Mouse (Mus musculus) liver, embryonic 11.5 days (tissue): ENCODE data around the gene Nup188. TPM values are rescaled to one million over a fixed set of nuclear protein-coding genes. Genes with fewer than 3 reads are reported as not detected.

Experiments used
- ATAC-seq: fragments of 200-750 bp; cut with Nextera tagmentation; replicated peaks from 2 replicates; pipeline ENCODE4 v1.8.0; 2017; ENCODE audit warnings: moderate number of reproducible peaks, mild to moderate bottlenecking, moderate TSS enrichment, moderate library complexity; ENCODE audit not compliant: low FRiP score
- DNase-seq: peaks from one replicate; pipeline ENCODE4 v3.0.0-alpha.2; 2017; ENCODE audit warnings: low spot score
- H3K27ac ChIP-seq: fragments of 300-500 bp; sonication (generic); 2 replicates; pipeline ENCODE4 v1.5.1; 2014; ENCODE audit warnings: mild to moderate bottlenecking, low read depth, low read length, control low read depth
- H3K27me3 ChIP-seq: fragments of 300-500 bp; sonication (generic); replicated peaks from 2 replicates; pipeline ENCODE4 v1.6.1; 2014; ENCODE audit warnings: low read length, mixed read lengths; ENCODE audit not compliant: control insufficient read depth, insufficient read depth
- H3K36me3 ChIP-seq: fragments of 300-500 bp; sonication (generic); 2 replicates; pipeline ENCODE4 v1.6.1; 2014; ENCODE audit warnings: mild to moderate bottlenecking, low read length, moderate library complexity, mixed read lengths; ENCODE audit not compliant: control insufficient read depth, insufficient read depth
- H3K4me1 ChIP-seq: fragments of 300-500 bp; sonication (generic); replicated peaks from 2 replicates; pipeline ENCODE4 v1.6.1; 2014; ENCODE audit warnings: low read length, mixed read lengths; ENCODE audit not compliant: control insufficient read depth, insufficient read depth
- H3K4me2 ChIP-seq: fragments of 300-500 bp; sonication (generic); 2 replicates; pipeline ENCODE4 v1.6.1; 2014; ENCODE audit warnings: mild to moderate bottlenecking, control low read depth, moderate library complexity
- H3K4me3 ChIP-seq: fragments of 300-500 bp; sonication (generic); 2 replicates; pipeline ENCODE4 v1.5.1; 2014; ENCODE audit warnings: low read depth, low read length, control low read depth
- H3K9ac ChIP-seq: fragments of 300-500 bp; sonication (generic); 2 replicates; pipeline ENCODE4 v1.6.1; 2014; ENCODE audit warnings: low read depth, low read length, control low read depth
- H3K9me3 ChIP-seq: fragments of 300-500 bp; sonication (generic); 2 replicates; pipeline ENCODE4 v1.6.1; 2016; ENCODE audit warnings: low read length, inconsistent platforms, mixed read lengths; ENCODE audit not compliant: control insufficient read depth
- WGBS: fragments of 180-500 bp; shearing (Covaris S2); extraction: QIAGEN DNeasy Blood & Tissue Kit; methylation state at CpG from one replicate; pipeline ENCODE4 v1.1.7; 2014; 5-methylcytosine and 5-hydroxymethylcytosine counted together
- polyA plus RNA-seq: library from polyadenylated mRNA; unstranded; fragments of >200 nt; fragmentation: Nextera tagmentation; extraction: Ambion mirVana; gene quantifications from 2 replicates; pipeline ENCODE4 v1.2.1, GENCODE M21; 2014

Nup188 gene
- polyA plus RNA-seq, 1 experiment from 2014 or later, result 60.1 TPM

DNA sequence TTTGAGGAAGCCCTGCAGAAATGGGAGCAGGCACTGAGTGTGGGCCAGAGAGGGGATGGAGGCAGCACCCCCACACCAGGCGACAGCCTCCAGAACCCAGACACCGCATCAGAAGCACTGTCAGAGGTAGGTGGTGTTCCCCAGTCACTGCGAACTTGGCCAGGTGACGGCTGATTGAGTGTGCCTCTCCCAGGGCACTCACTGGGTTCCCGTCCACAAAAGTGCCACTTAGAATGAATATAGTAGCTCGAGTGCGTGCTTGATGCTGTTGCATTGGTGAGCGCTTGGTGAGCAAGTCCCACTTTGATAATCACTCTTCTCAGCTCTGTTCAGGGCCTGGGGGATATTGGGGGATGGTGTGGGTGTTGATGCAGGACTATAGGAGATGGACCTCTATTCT lies 85.3 kb downstream of the Nup188 start:
- Histone ChIP-seq H3K4me1 (no peaks in the 10 kb centered on the region), H3K27me3 (no peaks in the 10 kb centered on the region), H3K4me2 (no peak overlapping the region), H3K4me3 (no peak overlapping the region), H3K36me3 (peaks cover 59% of the 10 kb centered on the region), H3K9me3 (no peaks in the 10 kb centered on the region), H3K27ac (no peak overlapping the region), H3K9ac (no peak overlapping the region)
- 94% methylated on average over 8 of the region's 8 CpGs for WGBS
- no peak for ATAC-seq
- no peak for DNase-seq

DNA sequence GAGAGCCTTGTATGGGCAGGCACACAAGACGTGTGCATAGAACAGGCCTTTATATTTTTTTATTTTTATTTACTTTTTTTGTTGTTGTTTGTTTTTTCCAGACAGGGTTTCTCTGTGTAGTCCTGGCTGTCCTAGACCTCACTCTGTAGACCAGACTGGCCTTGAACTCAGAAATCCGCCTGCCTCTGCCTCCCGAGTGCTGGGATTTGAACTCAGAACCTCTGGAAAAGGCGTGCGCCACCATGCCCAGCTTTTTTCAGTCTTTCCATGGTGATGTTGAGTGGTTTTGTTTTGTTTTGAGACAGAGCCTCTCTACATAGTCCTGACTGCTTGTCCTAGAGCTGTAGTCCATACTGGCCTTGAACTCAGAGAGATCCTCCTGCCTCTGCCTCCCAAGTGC lies 86.5 kb downstream of the Nup188 start:
- ATAC-seq, result no peak
- Histone ChIP-seq H3K9me3 (no peaks in the 10 kb centered on the region), H3K27me3 (no peaks in the 10 kb centered on the region), H3K4me2 (no peak overlapping the region), H3K4me3 (no peak overlapping the region), H3K4me1 (no peaks in the 10 kb centered on the region), H3K36me3 (peaks cover 58% of the 10 kb centered on the region), H3K9ac (no peak overlapping the region), H3K27ac (no peak overlapping the region)
- 90% methylated on average over 5 of the region's 5 CpGs for WGBS
- DNase-seq, result no peak

- 96% methylated on average over 10 of the region's 10 CpGs for WGBS
- H3K9ac ChIP-seq, result no peak overlapping the region; the same call in 1 of the 2 replicates
- ATAC-seq (no peak), DNase-seq (no peak)
- H3K9me3 ChIP-seq, result no peaks in the 10 kb centered on the region
- no peak overlapping the region for H3K4me2 ChIP-seq
- no peak overlapping the region for H3K4me3 ChIP-seq
- peaks cover 46% of the 10 kb centered on the region for H3K36me3 ChIP-seq
- H3K27me3 ChIP-seq, result no peaks in the 10 kb centered on the region
- no peak overlapping the region for H3K27ac ChIP-seq
- H3K4me1 ChIP-seq, result peaks cover 12% of the 10 kb centered on the region
Observed at GRCm38 (mm10) chr2:30375893-30376292, 89.7 kb downstream of the Nup188 start.

- no peak for DNase-seq
- 81% methylated on average over 5 of the region's 5 CpGs for WGBS
- H3K27ac ChIP-seq, result no peak overlapping the region
- no peak overlapping the region for H3K4me3 ChIP-seq
- H3K9me3 ChIP-seq, result no peaks in the 10 kb centered on the region
- H3K4me2 ChIP-seq, result no peak overlapping the region
- no peak for ATAC-seq
- H3K36me3 ChIP-seq, result peaks cover 37% of the 10 kb centered on the region
- no peak overlapping the region for H3K9ac ChIP-seq
- no peaks in the 10 kb centered on the region for H3K27me3 ChIP-seq
- H3K4me1 ChIP-seq, result peaks cover 20% of the 10 kb centered on the region
Observed at GRCm38 (mm10) chr2:30377721-30378120, 91.5 kb downstream of the Nup188 start.

DNA sequence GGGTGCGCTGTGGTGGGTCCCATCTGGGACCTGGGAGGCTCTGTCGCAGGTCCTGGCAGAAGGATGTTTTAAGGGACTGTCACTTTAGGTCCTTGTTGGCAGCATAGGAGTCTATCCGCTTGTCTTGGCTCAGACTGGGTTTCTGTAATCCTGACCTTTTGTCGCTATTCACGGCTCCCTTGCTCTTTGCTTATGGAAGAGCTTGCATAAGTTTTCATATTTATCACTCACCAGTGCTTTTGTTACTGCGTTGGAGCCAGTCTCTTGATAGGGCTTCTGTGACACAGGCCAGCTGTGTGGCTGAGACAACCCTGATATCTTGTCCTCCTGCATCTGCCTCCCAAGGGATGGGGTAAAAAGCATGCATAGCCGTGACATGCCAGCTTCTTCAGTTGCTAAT lies 93.1 kb downstream of the Nup188 start:
- peaks cover 35% of the 10 kb centered on the region for H3K36me3 ChIP-seq
- peaks cover 20% of the 10 kb centered on the region for H3K4me1 ChIP-seq
- H3K9ac ChIP-seq, result no peak overlapping the region

GRCm38 (mm10) chr2:30380564-30381376 lies 94.6 kb downstream of the Nup188 start:
- no peak for DNase-seq
- H3K4me2 ChIP-seq, result peak overlapping the region; percentile 38
- H3K4me1 ChIP-seq, result peaks cover 20% of the 10 kb centered on the region

More for the DNA sequence above, 93.1 kb downstream of the Nup188 start:
- H3K4me2 ChIP-seq, result no peak overlapping the region
- no peaks in the 10 kb centered on the region for H3K9me3 ChIP-seq
- H3K27me3 ChIP-seq, result no peaks in the 10 kb centered on the region
- peak overlapping the region; percentile 51; the same call in 1 of the 2 replicates for H3K27ac ChIP-seq
- DNase-seq (no peak), ATAC-seq (peak; percentile 70)
- H3K4me3 ChIP-seq, result no peak overlapping the region
- WGBS, result 77% methylated on average over 7 of the region's 7 CpGs

DNA sequence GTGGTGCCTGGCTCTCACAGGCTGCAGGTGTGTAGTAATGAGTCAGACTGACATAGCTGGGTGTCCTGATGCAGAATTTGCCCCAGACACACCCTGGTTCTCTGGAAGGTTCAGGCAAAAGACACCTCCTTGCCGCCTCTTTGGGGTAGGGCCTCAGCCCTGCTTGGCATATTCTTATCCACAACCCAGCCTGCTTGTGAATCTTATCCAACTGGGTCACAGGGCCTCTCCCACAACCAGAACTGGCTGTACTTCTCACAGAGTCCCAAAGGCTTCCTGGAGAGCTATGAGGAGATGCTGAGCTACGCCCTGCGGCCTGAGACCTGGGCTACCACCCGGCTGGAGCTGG lies 95.2 kb downstream of the Nup188 start:
- H3K27me3 ChIP-seq, result no peaks in the 10 kb centered on the region
- no peak overlapping the region for H3K9ac ChIP-seq
- peak; percentile 73 for ATAC-seq
- peak overlapping the region; percentile 73 for H3K27ac ChIP-seq
- H3K4me1 ChIP-seq, result peaks cover 20% of the 10 kb centered on the region
- peaks cover 36% of the 10 kb centered on the region for H3K36me3 ChIP-seq
- no peak for DNase-seq
- no peak overlapping the region for H3K4me3 ChIP-seq
- 76% methylated on average over 4 of the region's 4 CpGs for WGBS
- no peaks in the 10 kb centered on the region for H3K9me3 ChIP-seq
- peak overlapping the region; percentile 38 for H3K4me2 ChIP-seq

More at GRCm38 (mm10) chr2:30380564-30381376, 94.6 kb downstream of the Nup188 start:
- peak; percentile 67 for ATAC-seq
- Histone ChIP-seq H3K36me3 (peaks cover 41% of the 10 kb centered on the region), H3K9me3 (no peaks in the 10 kb centered on the region), H3K27ac (peak overlapping the region; percentile 73), H3K4me3 (no peak overlapping the region), H3K27me3 (no peaks in the 10 kb centered on the region), H3K9ac (peak overlapping the region; percentile 27; the same call in 1 of the 2 replicates)
- WGBS, result 79% methylated on average over 10 of the region's 10 CpGs

DNA sequence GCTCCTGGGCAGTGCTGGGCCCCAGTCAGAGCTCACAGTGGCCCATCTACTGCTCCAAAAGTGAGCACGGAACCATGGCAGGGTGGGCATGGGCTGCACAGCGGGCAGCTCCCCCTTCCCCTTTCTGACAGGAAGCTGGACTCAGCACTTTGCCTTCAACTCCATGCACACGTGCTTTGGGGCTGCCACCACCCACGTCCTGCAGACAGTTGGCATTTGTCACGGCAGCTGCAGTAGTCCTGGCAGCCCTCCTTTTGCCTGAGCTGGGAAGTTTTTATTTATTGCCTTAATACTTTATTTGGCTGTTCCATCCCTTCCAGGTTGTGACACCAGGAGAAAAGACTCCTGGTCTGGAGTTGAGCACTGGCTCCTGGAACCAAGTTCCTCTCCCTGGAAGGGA lies 98.6 kb downstream of the Nup188 start:
- no peak for DNase-seq
- Histone ChIP-seq H3K9ac (no peak overlapping the region), H3K9me3 (no peaks in the 10 kb centered on the region), H3K4me3 (no peak overlapping the region), H3K27me3 (no peaks in the 10 kb centered on the region), H3K36me3 (peaks cover 21% of the 10 kb centered on the region), H3K4me1 (peaks cover 16% of the 10 kb centered on the region), H3K4me2 (no peak overlapping the region), H3K27ac (no peak overlapping the region)
- no peak for ATAC-seq
- 74% methylated on average over 5 of the region's 5 CpGs for WGBS

- no peaks in the 10 kb centered on the region for H3K9me3 ChIP-seq
- no peak overlapping the region for H3K4me2 ChIP-seq
- peaks cover 19% of the 10 kb centered on the region for H3K36me3 ChIP-seq
- 86% methylated on average over 4 of the region's 4 CpGs for WGBS
- no peak overlapping the region for H3K9ac ChIP-seq
- no peak overlapping the region for H3K4me3 ChIP-seq
- no peaks in the 10 kb centered on the region for H3K27me3 ChIP-seq
- no peak for DNase-seq
- no peak overlapping the region for H3K27ac ChIP-seq
- no peak for ATAC-seq
- H3K4me1 ChIP-seq, result peaks cover 9% of the 10 kb centered on the region
Observed at GRCm38 (mm10) chr2:30385591-30385990, 99.4 kb downstream of the Nup188 start.
